Mouse (Mus musculus) erythroblast, embryonic 14.5 days (primary cell): ENCODE results near the gene Tufm. TPM values are rescaled to one million over a fixed set of nuclear protein-coding genes. Genes with fewer than 3 reads are reported as not detected.

ENCODE experiments used
- H3K27me3 ChIP-seq: 2 replicates; pipeline ENCODE4 v1.6.1; 2012; ENCODE audit warnings: inconsistent platforms; ENCODE audit not compliant: control insufficient read depth
- H3K36me3 ChIP-seq: 2 replicates; pipeline ENCODE4 v1.6.1; 2012; ENCODE audit warnings: mild to moderate bottlenecking, inconsistent platforms; ENCODE audit not compliant: control insufficient read depth
- H3K4me1 ChIP-seq: 2 replicates; pipeline ENCODE4 v1.6.1; 2012; ENCODE audit warnings: inconsistent platforms; ENCODE audit not compliant: control insufficient read depth
- H3K4me3 ChIP-seq: replicated peaks from 2 replicates; pipeline ENCODE3; 2012; ENCODE audit warnings: moderate library complexity, mild to moderate bottlenecking, inconsistent platforms
- H3K9me3 ChIP-seq: 2 replicates; pipeline ENCODE4 v1.6.1; 2012; ENCODE audit warnings: low read length, inconsistent platforms, mixed read lengths; ENCODE audit not compliant: control insufficient read depth
- GATA1 ChIP-seq: IDR thresholded peaks from 2 replicates; pipeline ENCODE4 v1.6.1; 2012; ENCODE audit warnings: low read length, inconsistent platforms, mixed read lengths
- TAL1 ChIP-seq: IDR thresholded peaks from 3 replicates; pipeline ENCODE4 v1.6.1; 2012; ENCODE audit warnings: low read length, inconsistent platforms, mixed read lengths
- polyA plus RNA-seq: library from polyadenylated mRNA; stranded (reverse); fragments of >175 nt; gene quantifications from 2 replicates; pipeline ENCODE4 v1.2.3, GENCODE M21; 2012

Tufm gene
- polyA plus RNA-seq, 1 experiment: 1.8 TPM

- Histone ChIP-seq H3K27me3 (no peaks in the 10 kb centered on the region), H3K36me3 (peaks cover 20% of the 10 kb centered on the region), H3K9me3 (no peaks in the 10 kb centered on the region), H3K4me1 (peaks cover 17% of the 10 kb centered on the region), H3K4me3 (no peak overlapping the region)
- TF ChIP-seq GATA1 (no peak), TAL1 (no peak)
These were observed 23.6 kb upstream of the Tufm start for GRCm38 (mm10) chr7:126463547-126463946.

GRCm38 (mm10) chr7:126464121-126464520 is 23.0 kb upstream of the Tufm start:
- H3K4me1 ChIP-seq: peaks cover 17% of the 10 kb centered on the region
- H3K9me3 ChIP-seq: no peaks in the 10 kb centered on the region
- no peak for TF ChIP-seq TAL1
- TF ChIP-seq GATA1: no peak
- H3K27me3 ChIP-seq: no peaks in the 10 kb centered on the region
- H3K4me3 ChIP-seq: no peak overlapping the region
- H3K36me3 ChIP-seq: peaks cover 26% of the 10 kb centered on the region

- TF ChIP-seq GATA1 (no peak), TAL1 (no peak)
- H3K27me3 ChIP-seq: no peaks in the 10 kb centered on the region
- peaks cover 33% of the 10 kb centered on the region for H3K36me3 ChIP-seq
- no peak overlapping the region for H3K4me3 ChIP-seq
- H3K4me1 ChIP-seq: peaks cover 17% of the 10 kb centered on the region
- no peaks in the 10 kb centered on the region for H3K9me3 ChIP-seq
These were observed 22.3 kb upstream of the Tufm start for GRCm38 (mm10) chr7:126464836-126465235.

- no peaks in the 10 kb centered on the region for H3K9me3 ChIP-seq
- TF ChIP-seq GATA1 (no peak), TAL1 (no peak)
- H3K36me3 ChIP-seq: peaks cover 39% of the 10 kb centered on the region
- peaks cover 17% of the 10 kb centered on the region for H3K4me1 ChIP-seq
- H3K4me3 ChIP-seq: no peak overlapping the region
- H3K27me3 ChIP-seq: no peaks in the 10 kb centered on the region
These were observed 21.7 kb upstream of the Tufm start for GRCm38 (mm10) chr7:126465246-126466030.

GRCm38 (mm10) chr7:126466116-126466515 is 21.0 kb upstream of the Tufm start:
- H3K9me3 ChIP-seq: no peaks in the 10 kb centered on the region
- H3K27me3 ChIP-seq: no peaks in the 10 kb centered on the region
- peaks cover 44% of the 10 kb centered on the region for H3K36me3 ChIP-seq
- TF ChIP-seq TAL1 (no peak), GATA1 (no peak)
- H3K4me3 ChIP-seq: no peak overlapping the region
- peaks cover 17% of the 10 kb centered on the region for H3K4me1 ChIP-seq

GRCm38 (mm10) chr7:126466707-126467106 is 20.5 kb upstream of the Tufm start:
- no peak for TF ChIP-seq TAL1
- TF ChIP-seq GATA1: no peak
- H3K4me3 ChIP-seq: no peak overlapping the region
- no peaks in the 10 kb centered on the region for H3K27me3 ChIP-seq
- H3K36me3 ChIP-seq: peaks cover 50% of the 10 kb centered on the region
- no peaks in the 10 kb centered on the region for H3K9me3 ChIP-seq
- H3K4me1 ChIP-seq: peaks cover 17% of the 10 kb centered on the region

GRCm38 (mm10) chr7:126467271-126467670 is 19.9 kb upstream of the Tufm start:
- TF ChIP-seq GATA1: no peak
- TF ChIP-seq TAL1: no peak
- Histone ChIP-seq H3K9me3 (no peaks in the 10 kb centered on the region), H3K4me1 (peaks cover 23% of the 10 kb centered on the region), H3K4me3 (no peak overlapping the region), H3K36me3 (peaks cover 56% of the 10 kb centered on the region), H3K27me3 (no peaks in the 10 kb centered on the region)

- Histone ChIP-seq H3K4me1 (peaks cover 29% of the 10 kb centered on the region), H3K9me3 (no peaks in the 10 kb centered on the region), H3K4me3 (no peak overlapping the region), H3K27me3 (no peaks in the 10 kb centered on the region), H3K36me3 (peaks cover 63% of the 10 kb centered on the region)
- TF ChIP-seq TAL1 (no peak), GATA1 (no peak)
These were observed 19.1 kb upstream of the Tufm start for GRCm38 (mm10) chr7:126467834-126468627.

GRCm38 (mm10) chr7:126470077-126470476 is 17.1 kb upstream of the Tufm start:
- Histone ChIP-seq H3K4me1 (peaks cover 37% of the 10 kb centered on the region), H3K4me3 (no peak overlapping the region)
- TF ChIP-seq TAL1: no peak
- no peak for TF ChIP-seq GATA1

More at GRCm38 (mm10) chr7:126470077-126470476, 17.1 kb upstream of the Tufm start:
- Histone ChIP-seq H3K27me3 (no peaks in the 10 kb centered on the region), H3K9me3 (no peaks in the 10 kb centered on the region), H3K36me3 (peaks cover 64% of the 10 kb centered on the region)
